Mouse (Mus musculus) cerebellum, postnatal 25 days (tissue): Measurements from ENCODE around the gene Ahdc1.
A peak's percentile ranks its signal among the peaks of the same experiment; 100 is the strongest.

Experiments
- DNase-seq, 2 experiments: peaks; one replicate each; pipeline ENCODE4 v3.0.0; 2021; ENCODE audit warnings: mixed read lengths in 2 of 2

Ahdc1 gene

DNA sequence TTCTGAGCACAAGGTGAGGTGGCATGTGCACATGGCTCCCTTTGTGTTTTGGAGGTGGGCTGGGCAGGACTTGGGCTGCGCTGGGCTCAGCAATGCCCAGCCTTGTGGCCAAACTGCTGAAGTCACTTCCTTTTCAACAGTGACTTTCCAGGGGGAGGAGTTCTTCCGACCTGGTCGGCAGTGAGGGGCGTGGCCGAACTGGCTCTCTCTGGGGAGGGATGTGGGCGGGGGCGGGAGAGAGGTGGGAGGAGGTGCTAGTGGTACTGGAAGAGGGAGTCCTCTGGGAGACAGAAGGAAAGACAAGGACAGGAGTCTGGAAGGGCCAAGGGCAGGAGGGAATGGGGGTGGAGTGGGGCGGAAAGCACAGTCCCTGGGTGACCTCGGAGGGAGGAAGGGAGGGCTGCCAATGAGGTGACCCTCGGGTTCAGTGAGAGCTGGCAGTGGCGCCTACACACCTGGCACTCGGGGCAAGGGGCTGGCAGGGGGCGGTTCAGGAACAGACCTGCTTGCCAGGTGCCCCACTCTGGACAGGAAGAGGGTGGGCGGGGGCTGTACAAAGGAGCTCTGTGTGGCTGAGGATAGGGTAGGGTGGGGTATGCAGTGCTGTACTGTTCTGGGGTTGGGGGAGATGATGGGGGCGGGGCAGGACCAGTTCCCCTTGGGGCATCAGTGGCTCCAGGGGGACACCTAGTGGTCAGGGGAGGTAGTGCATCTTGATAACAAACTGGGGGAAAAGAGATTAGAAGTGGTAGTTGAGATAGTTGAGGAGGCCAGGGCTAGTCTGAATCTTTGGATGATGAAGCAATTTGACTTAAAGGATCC, 45.2 kb downstream of the Ahdc1 start:
- DNase-seq, result peak; percentile 74 to 85

DNA sequence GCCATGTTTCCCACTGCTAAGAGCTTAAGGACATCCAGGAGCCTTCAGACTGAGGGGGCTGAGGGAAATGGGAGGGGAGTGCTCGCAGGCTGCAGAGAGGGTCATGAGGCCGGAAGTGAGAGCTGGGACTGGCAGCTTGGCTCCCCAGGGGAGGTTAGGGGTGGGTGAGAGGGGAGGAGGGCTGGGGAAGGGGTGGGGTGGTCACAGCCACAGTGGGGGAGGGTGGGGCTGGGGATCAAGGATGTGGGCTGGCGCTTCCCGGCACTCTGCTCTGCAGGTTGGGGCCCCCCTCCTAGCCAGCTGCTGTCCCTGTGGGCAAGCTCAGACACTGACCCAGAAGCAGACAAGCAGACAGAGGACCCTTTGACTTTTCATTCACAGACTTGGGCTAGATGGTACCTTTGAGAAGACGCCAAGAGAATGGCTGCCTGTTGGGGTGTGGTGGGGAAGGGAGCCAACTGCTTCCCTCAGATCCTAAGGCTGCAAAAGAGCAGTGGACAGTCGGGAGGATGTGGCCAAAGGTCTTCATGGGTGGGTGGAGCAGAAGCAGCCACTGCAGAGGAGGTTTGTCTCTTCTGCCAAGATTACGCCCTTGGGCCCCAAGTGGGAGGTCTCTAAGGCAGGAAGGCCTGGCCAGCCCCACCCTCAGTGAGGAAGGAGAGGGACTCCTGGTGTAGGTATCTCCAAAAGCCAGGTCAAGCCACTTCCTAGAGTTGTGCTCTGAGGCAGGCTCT, 46.5 kb downstream of the Ahdc1 start:
- DNase-seq, result peak in 1 of 2 experiments; percentile 41

DNA sequence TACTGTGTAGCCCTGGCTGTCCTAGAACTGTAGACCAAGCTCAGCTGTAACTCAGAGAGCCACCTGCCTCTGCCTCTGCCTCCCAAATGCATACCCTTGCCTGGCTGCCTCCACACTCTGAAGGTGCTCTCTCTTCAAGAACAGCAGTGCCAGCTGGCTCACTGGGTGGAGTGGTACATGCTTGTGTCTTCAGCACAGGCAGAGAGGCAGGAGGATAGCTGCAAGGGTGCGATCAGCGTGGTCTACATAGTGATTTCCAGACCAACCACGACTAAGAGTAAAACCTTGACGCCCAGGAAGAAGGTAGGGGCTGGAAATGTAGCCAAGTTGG, 47.0 kb downstream of the Ahdc1 start:
- no peak for DNase-seq

DNA sequence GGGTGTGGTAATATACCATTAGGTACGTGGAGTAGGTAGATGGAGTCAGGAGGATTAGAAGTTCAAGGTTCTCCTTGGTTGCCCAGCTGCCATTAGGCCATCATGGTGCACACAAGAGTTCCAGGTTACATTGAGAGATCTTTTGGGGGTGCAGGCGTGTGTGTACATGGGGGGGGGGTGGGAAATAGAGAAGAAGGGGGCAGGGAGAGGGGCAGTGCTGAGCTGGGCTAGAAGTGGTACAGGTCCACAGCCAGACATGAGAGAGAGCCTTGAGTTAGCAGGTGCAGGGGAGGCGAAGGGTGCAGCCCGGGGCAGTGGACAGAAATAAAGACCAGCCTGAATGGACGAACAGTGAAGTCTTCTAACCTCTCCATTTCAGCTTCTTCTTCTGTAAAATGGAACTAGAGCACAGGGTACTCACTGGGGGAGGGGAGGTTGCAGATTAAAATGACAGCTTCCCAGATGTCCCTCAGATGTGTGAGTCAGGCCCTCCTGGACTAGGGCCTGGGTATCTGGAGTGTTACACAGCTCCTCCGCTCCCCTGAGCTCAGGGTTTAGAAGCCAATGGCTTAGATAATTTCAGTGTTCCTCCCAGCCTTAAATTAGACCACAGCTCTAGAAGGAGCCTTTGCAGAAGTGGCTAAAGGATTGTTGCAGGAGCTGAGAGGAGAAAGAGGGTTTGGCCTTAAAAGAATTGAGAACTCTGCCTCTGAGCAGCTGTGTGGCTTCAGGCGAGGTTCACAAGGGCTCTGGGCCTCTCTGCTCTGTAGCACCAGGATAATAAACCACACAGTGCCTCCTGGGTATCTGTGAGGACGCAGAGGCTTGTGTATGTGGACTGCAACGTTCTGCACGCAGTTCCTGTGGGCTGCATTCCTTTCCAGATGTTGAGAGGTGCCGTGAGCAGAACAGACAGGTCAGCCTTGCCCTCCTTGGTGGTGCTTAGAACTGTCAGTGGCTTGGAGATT, 47.7 kb downstream of the Ahdc1 start:
- DNase-seq, result no peak

DNA sequence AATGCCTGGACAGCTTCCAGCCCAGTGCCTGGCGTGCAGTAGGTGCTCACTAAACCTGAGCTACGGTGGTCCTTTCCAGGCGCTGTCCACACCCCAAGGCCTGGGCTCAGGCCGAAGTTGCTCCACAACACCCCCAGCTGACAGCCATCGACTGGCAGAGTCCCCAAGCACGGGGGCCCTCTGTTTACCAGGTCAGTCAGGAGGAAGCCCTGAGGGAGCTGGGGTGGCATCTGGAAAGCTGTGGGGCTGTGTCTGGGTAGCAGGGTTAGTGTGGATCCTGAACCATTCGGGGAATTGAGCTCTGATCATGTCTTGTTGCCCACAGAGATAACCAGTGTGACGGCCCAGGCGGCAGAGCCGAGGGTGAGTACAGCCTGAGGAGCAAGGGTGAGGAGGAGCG, 49.6 kb downstream of the Ahdc1 start:
- DNase-seq, result no peak

DNA sequence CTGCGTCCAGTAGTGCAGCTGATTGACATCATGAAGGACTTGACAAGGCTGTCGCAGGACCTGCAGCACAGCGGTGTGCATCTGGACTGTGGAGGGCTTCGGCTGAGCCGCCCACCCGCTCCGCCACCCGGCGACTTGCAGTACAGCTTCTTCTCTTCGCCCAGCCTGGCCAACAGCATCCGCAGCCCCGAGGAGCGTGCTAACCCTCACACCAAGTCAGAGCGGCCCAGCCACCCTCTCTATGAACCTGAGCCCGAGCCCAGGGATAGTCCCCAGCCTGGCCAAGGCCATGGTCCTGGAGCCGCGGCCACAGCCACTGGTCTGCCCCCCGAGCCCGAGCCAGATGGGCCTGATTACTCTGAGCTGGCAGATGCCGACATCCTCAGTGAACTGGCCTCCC, 50.7 kb downstream of the Ahdc1 start:
- no peak for DNase-seq

DNA sequence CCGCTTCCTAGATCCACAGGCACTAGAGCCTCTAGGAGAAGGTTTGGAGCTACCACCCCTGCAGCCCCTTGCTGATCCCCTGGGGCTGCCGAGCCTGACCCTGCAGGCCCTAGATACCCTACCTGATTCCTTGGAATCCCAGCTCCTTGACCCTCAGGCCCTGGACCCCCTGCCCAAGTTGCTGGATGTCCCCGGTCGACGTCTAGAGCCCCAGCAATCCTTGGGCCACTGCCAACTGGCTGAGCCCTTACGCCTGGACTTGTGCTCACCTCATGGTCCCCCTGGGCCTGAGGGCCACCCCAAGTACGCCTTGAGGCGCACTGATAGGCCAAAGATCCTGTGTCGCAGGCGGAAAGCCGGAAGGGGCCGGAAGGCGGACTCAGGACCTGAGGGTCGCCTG, 51.2 kb downstream of the Ahdc1 start:
- DNase-seq, result peak in 1 of 2 experiments; percentile 40

DNA sequence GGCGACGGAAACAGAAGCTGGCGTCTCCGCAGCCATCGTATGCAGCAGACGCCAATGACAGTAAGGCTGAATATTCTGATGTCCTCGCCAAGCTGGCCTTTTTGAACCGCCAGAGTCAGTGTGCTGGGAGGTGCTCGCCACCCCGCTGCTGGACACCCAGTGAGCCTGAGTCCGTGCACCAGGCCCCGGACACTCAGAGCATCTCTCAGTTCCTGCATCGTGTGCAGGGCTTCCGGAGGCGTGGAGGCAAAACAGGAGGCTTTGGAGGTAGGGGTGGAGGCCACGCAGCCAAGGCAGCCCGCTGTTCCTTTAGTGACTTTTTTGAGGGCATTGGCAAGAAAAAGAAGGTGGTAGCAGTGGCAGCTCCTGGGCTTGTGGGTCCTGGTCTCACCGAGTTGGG, 52.1 kb downstream of the Ahdc1 start:
- DNase-seq, result no peak

DNA sequence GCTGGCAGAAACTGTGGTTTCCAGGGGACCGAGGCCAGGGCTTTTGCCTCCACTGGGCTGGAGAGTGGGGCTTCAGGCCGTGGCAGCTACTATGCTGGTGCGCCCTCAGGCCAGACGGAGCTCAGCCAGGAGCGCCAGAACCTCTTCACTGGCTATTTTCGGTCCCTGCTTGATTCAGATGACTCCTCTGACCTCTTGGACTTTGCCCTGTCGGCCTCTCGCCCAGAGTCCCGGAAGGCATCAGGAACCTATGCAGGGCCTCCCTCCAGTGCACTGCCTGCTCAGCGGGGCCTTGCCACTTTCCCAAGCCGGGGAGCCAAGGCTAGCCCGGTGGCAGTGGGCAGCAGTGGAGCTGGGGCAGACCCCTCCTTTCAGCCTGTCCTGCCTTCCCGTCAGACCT, 52.7 kb downstream of the Ahdc1 start:
- no peak for DNase-seq

DNA sequence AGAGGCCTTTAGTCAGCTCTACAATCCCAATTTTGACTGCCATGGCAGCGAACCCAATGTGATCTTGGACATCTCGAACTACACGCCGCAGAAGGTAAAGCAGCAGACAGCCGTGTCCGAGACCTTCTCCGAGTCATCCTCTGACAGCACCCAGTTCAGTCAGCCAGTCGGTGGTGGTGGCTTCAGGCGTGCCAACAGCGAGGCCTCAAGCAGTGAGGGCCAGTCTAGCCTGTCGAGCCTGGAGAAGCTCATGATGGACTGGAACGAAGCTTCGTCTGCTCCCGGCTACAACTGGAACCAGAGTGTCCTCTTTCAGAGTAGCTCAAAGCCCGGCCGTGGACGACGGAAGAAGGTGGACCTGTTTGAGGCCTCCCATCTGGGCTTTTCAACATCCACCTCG, 53.7 kb downstream of the Ahdc1 start:
- no peak for DNase-seq

DNA sequence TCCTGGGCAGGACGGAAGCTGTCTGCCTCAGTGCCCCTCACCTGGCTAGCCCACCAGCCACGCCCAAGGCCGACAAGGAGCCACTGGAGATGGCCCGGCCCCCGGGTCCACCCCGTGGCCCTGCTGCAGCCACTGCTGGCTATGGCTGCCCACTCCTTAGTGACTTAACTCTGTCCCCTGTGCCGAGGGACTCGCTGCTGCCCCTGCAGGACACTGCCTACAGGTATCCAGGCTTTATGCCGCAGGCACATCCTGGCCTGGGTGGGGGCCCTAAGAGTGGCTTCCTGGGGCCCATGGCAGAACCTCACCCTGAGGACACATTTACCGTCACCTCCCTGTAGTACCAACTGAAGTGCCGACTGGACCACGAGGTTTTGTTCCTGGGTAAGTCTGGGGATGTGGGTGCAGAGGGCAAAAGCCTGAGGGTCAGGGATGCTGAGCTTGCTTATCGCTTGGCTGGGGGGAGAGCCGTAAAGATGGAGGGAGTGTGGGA, 54.9 kb downstream of the Ahdc1 start:
- DNase-seq, result peak in 1 of 2 experiments; percentile 42

DNA sequence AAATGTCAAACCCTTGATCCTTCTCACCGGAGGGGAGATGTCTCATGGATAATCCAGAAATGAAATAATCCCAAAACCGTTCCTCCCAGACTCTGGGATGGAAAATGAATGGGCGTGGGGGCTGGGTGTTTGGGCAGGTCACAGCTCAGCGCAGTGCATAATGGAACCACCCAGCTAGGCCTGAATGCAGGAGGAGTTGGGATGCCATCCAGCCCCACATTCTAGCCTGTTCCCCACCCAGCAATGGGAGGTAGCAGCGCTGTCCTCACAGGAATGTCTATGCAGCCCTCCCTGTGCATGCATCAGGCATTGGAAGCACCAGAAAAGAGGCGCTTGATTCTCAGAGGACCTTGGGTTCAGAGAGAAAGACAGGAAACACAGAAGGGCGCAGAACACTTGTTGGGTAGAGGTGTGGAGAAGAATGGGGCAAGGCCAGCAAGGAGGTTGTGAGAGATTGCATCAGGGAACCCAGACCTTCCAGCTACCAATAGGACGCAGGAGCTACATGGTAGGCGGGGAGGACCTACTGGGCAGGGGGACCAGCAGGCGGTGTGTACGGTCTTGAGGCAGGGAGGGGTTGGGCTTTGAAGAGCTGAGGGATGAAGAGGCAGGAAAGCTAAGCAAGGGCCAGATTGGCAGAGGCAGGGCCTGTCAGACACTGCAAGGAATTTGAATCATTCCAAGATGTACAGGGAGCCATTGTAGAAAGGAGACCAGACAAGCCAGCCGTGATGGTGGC, 57.5 kb downstream of the Ahdc1 start:
- peak in 1 of 2 experiments; percentile 46 for DNase-seq

DNA sequence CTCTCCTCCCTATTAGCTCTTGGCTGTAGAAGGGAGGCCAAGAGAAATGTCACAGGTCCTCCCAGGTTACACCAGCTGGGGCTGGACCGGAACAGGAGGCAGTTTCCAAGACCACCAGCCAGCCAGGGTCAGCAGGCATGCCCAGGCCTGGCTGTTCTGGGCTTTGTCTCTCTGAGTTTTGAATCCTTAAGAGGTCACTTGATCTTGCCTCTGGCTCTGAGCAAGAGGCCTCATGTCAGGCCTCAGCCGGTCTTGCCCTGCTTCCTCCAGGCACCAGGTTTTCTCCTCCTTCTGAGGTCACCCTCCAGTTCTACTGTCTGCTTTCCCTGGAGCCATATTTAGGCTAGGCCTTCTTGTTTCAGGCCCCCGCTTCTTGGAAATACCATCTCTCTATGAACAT, 59.3 kb downstream of the Ahdc1 start:
- peak; percentile 43 to 53 for DNase-seq

DNA sequence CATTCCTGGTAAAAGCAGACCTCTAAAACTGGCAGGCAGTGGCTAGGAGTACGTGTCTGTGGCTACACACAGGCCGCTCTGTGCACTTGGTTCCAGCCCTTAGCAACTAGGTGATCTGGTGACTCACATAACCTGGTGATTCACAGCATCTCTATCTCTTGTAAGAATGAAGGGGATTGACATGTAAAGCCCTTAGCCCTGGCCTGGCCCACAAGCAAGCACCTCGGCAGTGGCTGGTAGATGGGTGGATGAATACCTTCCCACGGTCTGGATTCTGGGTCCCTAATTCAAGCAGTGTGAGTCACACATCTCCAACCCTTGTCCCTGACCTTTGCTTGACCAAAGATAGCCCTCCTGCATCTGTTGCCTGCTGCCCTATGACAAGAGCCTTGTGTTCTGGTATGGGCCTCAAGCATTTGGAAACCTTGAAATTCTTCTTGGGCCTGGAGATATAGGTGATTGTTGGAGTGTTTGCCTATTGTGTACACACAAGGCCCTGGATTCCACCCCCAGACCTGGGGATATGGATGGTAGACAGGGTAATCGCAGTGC, 59.8 kb downstream of the Ahdc1 start:
- no peak for DNase-seq

DNA sequence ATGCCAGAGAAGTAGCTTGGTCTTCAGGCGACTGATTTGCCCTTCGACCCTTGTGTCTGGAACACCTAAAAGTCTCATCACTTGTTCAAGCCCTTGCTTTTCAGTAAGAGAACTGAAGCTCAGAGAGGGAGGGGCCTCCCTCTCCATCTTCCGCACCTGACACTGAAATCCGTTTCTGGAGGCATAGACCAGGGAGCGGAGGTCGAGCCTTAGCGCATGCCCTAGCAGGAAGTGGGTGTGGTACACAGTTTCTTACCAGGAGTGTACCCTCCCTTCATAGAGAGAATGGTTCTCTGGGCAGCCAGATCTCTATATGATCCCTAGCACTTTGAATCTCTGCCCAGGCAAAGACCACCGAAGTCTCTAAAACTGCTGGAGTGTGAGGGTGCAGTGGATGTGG, 62.1 kb downstream of the Ahdc1 start:
- no peak for DNase-seq

DNA sequence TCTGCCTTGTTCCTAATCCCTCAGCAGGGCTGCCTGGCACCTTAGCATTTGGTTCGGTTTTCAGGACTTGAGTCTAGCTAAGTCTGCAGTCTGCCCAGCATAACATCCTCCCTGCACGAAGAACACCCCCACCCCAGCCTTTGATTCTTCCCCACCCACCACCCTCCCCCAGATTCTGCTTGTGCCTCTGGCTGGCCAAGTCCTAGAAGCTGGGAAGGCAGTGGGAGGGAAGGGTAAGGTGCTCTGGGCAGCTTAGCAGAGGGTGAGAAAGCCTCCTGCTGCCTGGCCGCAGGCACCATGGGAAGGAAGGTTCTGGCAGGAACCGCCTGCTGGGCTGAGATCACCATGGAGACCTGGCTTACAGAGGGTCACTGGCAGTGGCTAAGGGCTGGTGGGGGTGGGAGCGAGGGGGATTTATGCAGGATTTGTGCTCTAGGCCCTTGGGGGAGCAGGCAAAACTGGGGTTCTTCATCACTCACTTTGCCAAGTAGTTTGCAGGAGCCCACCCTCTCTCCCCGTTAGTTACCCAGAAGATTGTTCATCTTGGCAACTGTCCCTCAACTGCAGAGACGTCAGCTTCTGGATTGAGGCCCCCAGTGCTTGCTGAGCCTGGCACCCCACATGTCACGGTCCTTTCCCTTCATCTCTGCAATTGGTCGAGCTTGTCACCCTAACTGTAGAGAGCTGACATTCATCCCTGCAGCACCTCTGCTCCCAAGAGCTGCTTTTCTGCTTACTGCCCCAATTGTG, 63.2 kb downstream of the Ahdc1 start:
- peak; percentile 42 to 59 for DNase-seq

DNA sequence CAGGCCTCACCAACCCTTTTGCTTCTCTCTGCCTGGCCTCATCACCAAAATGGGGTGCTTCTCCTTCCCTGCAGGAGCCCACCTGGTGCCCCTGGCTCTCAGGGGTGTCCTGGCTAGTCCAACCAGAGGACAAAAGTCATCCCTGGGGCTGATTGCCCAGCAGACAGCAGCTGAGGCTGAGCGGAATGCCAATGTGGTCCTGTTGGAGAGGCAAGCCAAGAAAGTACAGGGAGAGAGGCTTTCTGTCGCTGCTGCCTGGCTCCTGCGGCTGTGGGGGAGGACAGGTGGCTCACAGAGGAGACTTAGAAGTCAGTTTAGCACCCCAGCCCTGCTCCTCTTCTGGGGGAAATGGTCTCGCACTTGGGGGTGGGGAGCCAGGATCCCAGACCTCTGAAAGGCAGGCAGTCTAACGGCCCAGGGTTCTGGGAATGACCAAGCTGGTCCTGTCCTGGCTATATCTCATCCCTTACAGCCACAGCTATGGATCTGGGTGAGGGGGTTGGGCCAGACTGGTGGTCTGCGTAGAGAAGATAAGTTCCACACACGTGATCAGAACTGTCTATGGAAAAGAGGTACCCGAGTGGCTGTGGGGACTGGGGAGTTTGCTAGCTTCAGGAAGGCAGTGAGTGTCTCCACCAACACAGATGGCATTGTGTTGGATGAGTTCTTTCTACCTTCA, 64.0 kb downstream of the Ahdc1 start:
- peak; percentile 69 to 71 for DNase-seq

DNA sequence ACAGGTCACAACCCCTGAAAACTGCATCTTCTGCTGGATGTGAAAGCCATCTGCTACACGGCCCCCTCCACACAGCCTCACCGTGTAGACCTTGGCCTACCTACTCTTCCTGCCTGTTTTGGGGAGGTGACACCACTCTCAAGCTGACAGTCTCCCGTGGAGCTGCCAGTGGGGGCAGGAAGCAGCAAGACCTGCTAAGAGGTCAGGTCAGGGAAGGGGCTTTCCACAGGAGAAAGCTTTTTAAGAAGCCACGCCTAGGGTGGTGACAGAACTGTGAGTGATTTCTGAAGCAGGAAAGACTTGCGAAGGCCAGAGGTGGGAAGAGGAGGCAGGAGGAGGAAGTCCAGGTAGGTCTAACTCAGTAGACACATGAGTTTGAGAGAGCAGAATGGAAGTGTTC, 67.9 kb downstream of the Ahdc1 start:
- no peak for DNase-seq

DNA sequence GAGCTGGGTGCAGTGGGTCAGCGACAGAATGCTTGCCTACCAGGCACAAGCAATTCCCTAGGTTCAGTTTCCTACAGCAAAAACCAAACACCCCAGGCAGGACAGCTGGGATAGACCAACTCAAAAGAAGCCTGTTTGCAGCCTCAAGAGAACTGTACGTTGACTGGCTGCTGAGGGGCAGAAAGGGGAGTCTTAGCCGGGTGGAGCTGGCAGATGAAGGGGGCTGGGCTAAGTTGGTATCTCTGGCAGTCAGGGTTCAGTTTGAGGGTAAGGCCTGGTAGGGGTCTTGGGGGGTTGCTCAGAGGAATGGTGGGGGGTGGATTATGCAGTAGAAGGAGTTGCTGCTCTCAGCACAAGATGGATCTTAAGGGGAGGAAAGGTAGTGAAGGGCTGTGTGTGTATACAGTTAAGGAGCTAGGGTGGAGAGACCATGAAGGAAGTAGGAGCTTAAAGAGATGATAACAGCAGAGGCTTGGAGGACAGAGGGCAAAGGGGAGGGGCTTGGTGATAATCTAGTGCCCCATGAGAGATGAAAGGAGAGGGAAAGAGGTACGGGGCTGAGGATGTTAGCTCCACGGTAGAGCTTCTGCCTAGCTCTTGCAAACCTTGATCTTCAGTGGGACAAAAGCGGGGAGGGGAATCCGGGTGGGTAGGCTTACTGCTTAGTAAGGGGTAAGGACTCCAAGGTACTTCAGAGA, 68.5 kb downstream of the Ahdc1 start:
- DNase-seq, result no peak

DNA sequence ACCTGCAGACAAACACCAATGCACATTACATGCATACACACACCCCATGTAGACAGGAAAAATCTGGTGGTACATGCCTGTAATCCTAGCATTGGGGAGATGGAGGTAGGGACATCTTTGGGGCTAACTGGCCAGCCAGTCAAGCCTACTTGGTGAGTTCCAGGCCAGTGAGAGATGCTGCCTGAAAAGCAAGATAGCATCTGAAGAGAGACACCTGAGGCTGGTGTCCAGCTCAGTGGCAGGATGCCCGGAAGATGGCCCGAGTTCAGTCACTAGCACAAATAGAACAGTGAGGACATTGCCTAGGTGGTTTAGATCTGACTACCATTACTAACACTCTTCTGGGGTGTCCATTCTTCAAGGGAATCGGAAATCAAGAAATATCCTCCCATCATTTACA, 69.8 kb downstream of the Ahdc1 start:
- DNase-seq, result peak; percentile 68 to 82
